Mouse (Mus musculus) MEL (cell line): ENCODE data around the gene Rnf167. TPM values are rescaled to one million over a fixed set of nuclear protein-coding genes. Genes with fewer than 3 reads are reported as not detected.

Source experiments
- DNase-seq: peaks from one replicate; pipeline ENCODE4 v3.0.0; 2011; ENCODE audit warnings: low read depth, low spot score
- H3K27ac ChIP-seq: 2 replicates; pipeline ENCODE4 v1.5.1; 2012; ENCODE audit warnings: low read depth, mild to moderate bottlenecking, control low read depth, low read length, moderate library complexity; ENCODE audit not compliant: control insufficient read depth
- H3K27me3 ChIP-seq, 2 experiments: fragments of 150-350 bp in 1 of 2; sonication (generic) in 1 of 2; 2 replicates each; pipeline ENCODE4 v1.6.1; 2012; ENCODE audit warnings: low read length in 2 of 2, mild to moderate bottlenecking in 2 of 2, improper control_type of control experiment in 1 of 2, moderate library complexity in 1 of 2; ENCODE audit not compliant: insufficient read depth in 2 of 2, control insufficient read depth in 1 of 2
- H3K36me3 ChIP-seq, 2 experiments: 2 replicates each; pipeline ENCODE4 v1.6.1; 2012 to 2014; ENCODE audit warnings: low read length in 2 of 2, improper control_type of control experiment in 1 of 2, inconsistent platforms in 1 of 2, mild to moderate bottlenecking in 1 of 2; ENCODE audit not compliant: insufficient read depth in 2 of 2, control insufficient read depth in 1 of 2
- H3K4me1 ChIP-seq, 2 experiments: fragments of 150-350 bp in 1 of 2; sonication (generic) in 1 of 2; 2 replicates each; pipeline ENCODE4 v1.6.1; 2012; ENCODE audit warnings: low read length in 2 of 2, improper control_type of control experiment in 1 of 2, mild to moderate bottlenecking in 1 of 2; ENCODE audit not compliant: insufficient read depth in 2 of 2, control insufficient read depth in 1 of 2
- H3K4me3 ChIP-seq, 2 experiments: fragments of 150-350 bp in 1 of 2; sonication (generic) in 1 of 2; 2 replicates each; pipeline ENCODE4 v1.5.1; 2012; ENCODE audit warnings: low read depth in 2 of 2, low read length in 2 of 2, mild to moderate bottlenecking in 2 of 2, moderate library complexity in 2 of 2, control low read depth in 1 of 2, improper control_type of control experiment in 1 of 2; ENCODE audit not compliant: control insufficient read depth in 1 of 2, insufficient read depth in 1 of 2
- H3K79me2 ChIP-seq: 2 replicates; pipeline ENCODE4 v1.6.1; 2012; ENCODE audit warnings: mild to moderate bottlenecking, low read length, moderate library complexity; ENCODE audit not compliant: control insufficient read depth, poor library complexity, insufficient read depth
- H3K9ac ChIP-seq: 2 replicates; pipeline ENCODE4 v1.6.1; 2012; ENCODE audit warnings: low read depth, mild to moderate bottlenecking, control low read depth, low read length, moderate library complexity; ENCODE audit not compliant: control insufficient read depth, poor library complexity, severe bottlenecking
- H3K9me3 ChIP-seq: fragments of 150-350 bp; sonication (generic); replicated peaks from 2 replicates; pipeline ENCODE4 v1.6.1; 2012; ENCODE audit warnings: mild to moderate bottlenecking, low read length, improper control_type of control experiment, moderate library complexity; ENCODE audit not compliant: insufficient read depth
- BHLHE40 ChIP-seq: IDR thresholded peaks from 2 replicates; pipeline ENCODE4 v1.6.1; 2012; ENCODE audit warnings: low read depth, mild to moderate bottlenecking, inconsistent platforms, low read length, improper control_type of control experiment, borderline replicate concordance
- CHD1 ChIP-seq: IDR thresholded peaks from 2 replicates; pipeline ENCODE4 v1.6.1; 2012; ENCODE audit warnings: low read depth, mild to moderate bottlenecking, inconsistent platforms, low read length, improper control_type of control experiment
- CTCF ChIP-seq, 3 experiments: IDR thresholded peaks in 2 of 3; conservative IDR thresholded peaks in 1 of 3; 2 replicates each; pipeline ENCODE4 v1.5.1; 2011 to 2012; ENCODE audit warnings: low read length in 3 of 3, low read depth in 2 of 3, mild to moderate bottlenecking in 2 of 3, improper control_type of control experiment in 1 of 3, inconsistent platforms in 1 of 3, mixed read lengths in 1 of 3, moderate library complexity in 1 of 3; ENCODE audit not compliant: control insufficient read depth in 1 of 3, insufficient read depth in 1 of 3, poor library complexity in 1 of 3, severe bottlenecking in 1 of 3
- EP300 ChIP-seq, 2 experiments: IDR thresholded peaks; 2 replicates each; pipeline ENCODE4 v1.6.1; 2011; ENCODE audit warnings: improper control_type of control experiment in 2 of 2, low read length in 2 of 2, low read depth in 1 of 2, mild to moderate bottlenecking in 1 of 2
- GABPA ChIP-seq: IDR thresholded peaks from 2 replicates; pipeline ENCODE4 v1.6.1; 2012; ENCODE audit warnings: low read depth, mild to moderate bottlenecking, inconsistent platforms, low read length, improper control_type of control experiment, moderate library complexity
- GATA1 ChIP-seq: IDR thresholded peaks from 2 replicates; pipeline ENCODE4 v1.6.1; 2011; ENCODE audit warnings: low read depth, low read length, improper control_type of control experiment
- HCFC1 ChIP-seq: IDR thresholded peaks from 2 replicates; pipeline ENCODE4 v1.6.1; 2012; ENCODE audit warnings: low read depth, mild to moderate bottlenecking, inconsistent platforms, low read length, improper control_type of control experiment, moderate library complexity
- JUND ChIP-seq: IDR thresholded peaks from 2 replicates; pipeline ENCODE4 v1.6.1; 2011; ENCODE audit warnings: low read depth, mild to moderate bottlenecking, improper control_type of control experiment, low read length
- MAFK ChIP-seq: IDR thresholded peaks from 2 replicates; pipeline ENCODE4 v1.6.1; 2011; ENCODE audit warnings: low read depth, mild to moderate bottlenecking, low read length, improper control_type of control experiment, borderline replicate concordance
- MAX ChIP-seq: IDR thresholded peaks from 2 replicates; pipeline ENCODE4 v1.6.1; 2011; ENCODE audit warnings: low read length, improper control_type of control experiment
- MAZ ChIP-seq: IDR thresholded peaks from 2 replicates; pipeline ENCODE4 v1.6.1; 2012; ENCODE audit warnings: low read depth, mild to moderate bottlenecking, inconsistent platforms, low read length, improper control_type of control experiment
- MEF2A ChIP-seq: IDR thresholded peaks from 2 replicates; pipeline ENCODE4 v1.6.1; 2014; ENCODE audit warnings: low read depth, mild to moderate bottlenecking, inconsistent platforms, low read length, improper control_type of control experiment; ENCODE audit not compliant: poor library complexity, insufficient replicate concordance, severe bottlenecking; ENCODE audit errors: extremely low read depth
- MXI1 ChIP-seq: IDR thresholded peaks from 2 replicates; pipeline ENCODE4 v1.6.1; 2011; ENCODE audit warnings: mild to moderate bottlenecking, low read depth, low read length, improper control_type of control experiment
- MYB ChIP-seq: IDR thresholded peaks from 2 replicates; pipeline ENCODE4 v1.6.1; 2011; ENCODE audit warnings: mild to moderate bottlenecking, low read depth, low read length, improper control_type of control experiment
- MYC ChIP-seq: IDR thresholded peaks from 2 replicates; pipeline ENCODE4 v1.6.1; 2011; ENCODE audit warnings: low read depth, mild to moderate bottlenecking, low read length, improper control_type of control experiment, moderate library complexity
- NELFE ChIP-seq: IDR thresholded peaks from 2 replicates; pipeline ENCODE4 v1.6.1; 2011; ENCODE audit warnings: low read depth, low read length, improper control_type of control experiment
- NRF1 ChIP-seq: IDR thresholded peaks from 2 replicates; pipeline ENCODE4 v1.6.1; 2014; ENCODE audit warnings: low read depth, mild to moderate bottlenecking, inconsistent platforms, low read length, improper control_type of control experiment, moderate library complexity; ENCODE audit not compliant: poor library complexity, insufficient read depth, severe bottlenecking
- POLR2A ChIP-seq, 2 experiments: IDR thresholded peaks; 2 replicates each; pipeline ENCODE4 v1.6.1; 2011 to 2012; ENCODE audit warnings: low read length in 2 of 2, mild to moderate bottlenecking in 2 of 2, control low read depth in 1 of 2, improper control_type of control experiment in 1 of 2, low read depth in 1 of 2, moderate library complexity in 1 of 2; ENCODE audit not compliant: control insufficient read depth in 1 of 2, insufficient read depth in 1 of 2, poor library complexity in 1 of 2
- RAD21 ChIP-seq: IDR thresholded peaks from 2 replicates; pipeline ENCODE4 v1.6.1; 2011; ENCODE audit warnings: mild to moderate bottlenecking, low read depth, low read length, improper control_type of control experiment
- SMC3 ChIP-seq: IDR thresholded peaks from 2 replicates; pipeline ENCODE4 v1.6.1; 2011; ENCODE audit warnings: low read depth, low read length, improper control_type of control experiment
- TAL1 ChIP-seq: IDR thresholded peaks from 2 replicates; pipeline ENCODE4 v1.6.1; 2012; ENCODE audit warnings: mild to moderate bottlenecking, inconsistent platforms, low read length, moderate library complexity, mixed read lengths
- TBP ChIP-seq: IDR thresholded peaks from 2 replicates; pipeline ENCODE4 v1.8.0; 2011; ENCODE audit warnings: low read depth, low read length, improper control_type of control experiment
- TCF12 ChIP-seq: IDR thresholded peaks from 2 replicates; pipeline ENCODE4 v1.6.1; 2014; ENCODE audit warnings: low read depth, mild to moderate bottlenecking, inconsistent platforms, low read length, improper control_type of control experiment, moderate library complexity
- UBTF ChIP-seq: IDR thresholded peaks from 2 replicates; pipeline ENCODE4 v1.6.1; 2012; ENCODE audit warnings: low read depth, mild to moderate bottlenecking, inconsistent platforms, low read length, improper control_type of control experiment, moderate library complexity, borderline replicate concordance; ENCODE audit not compliant: insufficient read depth
- USF1 ChIP-seq: IDR thresholded peaks from 2 replicates; pipeline ENCODE4 v1.6.1; 2014; ENCODE audit warnings: low read depth, mild to moderate bottlenecking, inconsistent platforms, low read length, improper control_type of control experiment, moderate library complexity
- USF2 ChIP-seq, 2 experiments: IDR thresholded peaks; 2 replicates each; pipeline ENCODE4 v1.6.1; 2011 to 2012; ENCODE audit warnings: improper control_type of control experiment in 2 of 2, low read length in 2 of 2, borderline replicate concordance in 1 of 2, inconsistent platforms in 1 of 2, low read depth in 1 of 2, mild to moderate bottlenecking in 1 of 2; ENCODE audit not compliant: insufficient read depth in 1 of 2
- ZC3H11A ChIP-seq: IDR thresholded peaks from 2 replicates; pipeline ENCODE4 v1.6.1; 2012; ENCODE audit warnings: low read depth, mild to moderate bottlenecking, inconsistent platforms, low read length, improper control_type of control experiment
- ZKSCAN1 ChIP-seq: IDR thresholded peaks from 2 replicates; pipeline ENCODE4 v1.6.1; 2012; ENCODE audit warnings: low read depth, mild to moderate bottlenecking, inconsistent platforms, low read length, improper control_type of control experiment, moderate library complexity
- ZMIZ1 ChIP-seq: IDR thresholded peaks from 2 replicates; pipeline ENCODE4 v1.6.1; 2012; ENCODE audit warnings: low read depth, mild to moderate bottlenecking, inconsistent platforms, low read length, improper control_type of control experiment, moderate library complexity
- ZNF384 ChIP-seq: IDR thresholded peaks from 2 replicates; pipeline ENCODE4 v1.6.1; 2012; ENCODE audit warnings: low read depth, mild to moderate bottlenecking, inconsistent platforms, low read length, improper control_type of control experiment
- polyA plus RNA-seq, 2 experiments: library from polyadenylated mRNA; stranded (reverse) in 1 of 2; unstranded in 1 of 2; fragments of >175 nt in 1 of 2; fragments of >200 nt in 1 of 2; gene quantifications; 2 replicates each; pipeline versions ENCODE4 v1.2.1 to v1.2.4; 2012; ENCODE audit warnings: low replicate concordance in 2 of 2, low read depth in 1 of 2; ENCODE audit not compliant: insufficient read length in 2 of 2, insufficient read depth in 1 of 2, missing spikeins in 1 of 2
- total RNA-seq: library from RNA; depleted of rRNA; stranded (reverse); fragments of 300-350 nt; gene quantifications from 2 replicates; pipeline ENCODE4 v1.2.3, GENCODE M21; 2012

Gene Rnf167
- total and polyA plus RNA-seq, 3 experiments, result 31.4 to 44.4 TPM; not detected in 1

- TF ChIP-seq MYB (no peak), CTCF (IDR thresholded peaks at IDR 0.05 in 2 of 3, conservative IDR thresholded peaks at IDR 0.05 in 1 of 3; ENCODE audit: control insufficient read depth in 1 of 3, insufficient read depth in 1 of 3, low read depth in 2 of 3, low read length in 3 of 3, poor library complexity in 1 of 3, severe bottlenecking in 1 of 3) (no peak), ZC3H11A (no peak), UBTF (no peak), TBP (peak; percentile 92), JUND (no peak), ZMIZ1 (peak; percentile 69; the same call in 1 of the 2 replicates), HCFC1 (peak; percentile 80), ZKSCAN1 (no peak), TCF12 (peak; percentile 67)
Measured at GRCm38 (mm10) chr11:70668771-70669505, 21.9 kb downstream of the Rnf167 start, which contains the start of gene Spag7 (continued).

GRCm38 (mm10) chr11:70669582-70670345 lies 22.7 kb downstream of the Rnf167 start:
- DNase-seq, result peak; percentile 94
- peaks cover 2 to 24% of the 10 kb centered on the region in 2 experiments; a peak in 3 of 4 replicates for H3K4me1 ChIP-seq
- H3K27me3 ChIP-seq, result no peaks in the 10 kb centered on the region
- H3K36me3 ChIP-seq, result peaks cover 0 to 11% of the 10 kb centered on the region in 2 experiments; a peak in 2 of 4 replicates
- H3K79me2 ChIP-seq, result peaks cover 18% of the 10 kb centered on the region
- H3K9me3 ChIP-seq, result no peaks in the 10 kb centered on the region
- H3K9ac ChIP-seq, result peak overlapping the region; percentile 90
- H3K4me3 ChIP-seq, result peak overlapping the region; percentile 75 to 87
- H3K27ac ChIP-seq, result peak overlapping the region; percentile 97
- TF ChIP-seq GATA1 (no peak), TCF12 (peak; percentile 46; the same call in 1 of the 2 replicates), CHD1 (no peak), EP300 (IDR thresholded peaks at IDR 0.05; ENCODE audit: low read depth in 1 of 2, low read length in 2 of 2) (no peak; a peak in 1 of 4 replicates), POLR2A (IDR thresholded peaks at IDR 0.05; ENCODE audit: control insufficient read depth in 1 of 2, insufficient read depth in 1 of 2, low read depth in 1 of 2, low read length in 2 of 2, poor library complexity in 1 of 2) (no peak; a peak in 1 of 4 replicates), TAL1 (no peak), NELFE (peak; percentile 50; the same call in 1 of the 2 replicates), JUND (no peak), MYC (peak; percentile 48; the same call in 1 of the 2 replicates), MEF2A (no peak), MXI1 (peak; percentile 35; the same call in 1 of the 2 replicates), MAFK (no peak), ZC3H11A (peak; percentile 20; the same call in 1 of the 2 replicates), SMC3 (peak; percentile 65), GABPA (no peak), MAZ (peak; percentile 86), NRF1 (no peak), USF2 (IDR thresholded peaks at IDR 0.05; ENCODE audit: borderline replicate concordance in 1 of 2, insufficient read depth in 1 of 2, low read depth in 1 of 2, low read length in 2 of 2) (no peak), ZNF384 (no peak), MAX (0 out of 2 replicates have a peak, but pooled peaks have one; percentile 56), ZKSCAN1 (no peak), RAD21 (peak; percentile 39), BHLHE40 (no peak), USF1 (no peak)
